Mouse (Mus musculus): ENCODE measurements at regions not wholly inside any gene's neighbourhood (a gene's known extent, or its start where the extent isn't known, plus 50 kb on each side); places are given as distances from the start of the nearest gene placed in this dataset.

- no peak for TF ChIP-seq TCF12 (IDR thresholded peaks at IDR 0.05; ENCODE audit: low read depth, low read length)
- no peak for TF ChIP-seq NRF1 (IDR thresholded peaks at IDR 0.05; ENCODE audit: low read depth, low read length)
- TF ChIP-seq KAT2A (IDR thresholded peaks at IDR 0.05; ENCODE audit: insufficient replicate concordance, low read length), result no peak
- TF ChIP-seq IRF4 (IDR thresholded peaks at IDR 0.05; ENCODE audit: low read depth, low read length), result no peak
- TF ChIP-seq ZC3H11A (IDR thresholded peaks at IDR 0.05; ENCODE audit: low read depth, low read length), result no peak
- TF ChIP-seq EP300 (IDR thresholded peaks at IDR 0.05; ENCODE audit: low read length), result no peak
- TF ChIP-seq CHD1 (IDR thresholded peaks at IDR 0.05; ENCODE audit: low read depth, low read length), result no peak
- TF ChIP-seq ZMIZ1 (IDR thresholded peaks at IDR 0.05; ENCODE audit: low read depth, low read length), result no peak
- TF ChIP-seq USF1 (IDR thresholded peaks at IDR 0.05; ENCODE audit: low read depth, low read length), result no peak
- no peak for TF ChIP-seq GABPA (IDR thresholded peaks at IDR 0.05; ENCODE audit: insufficient replicate concordance, low read depth, low read length)
- no peak for TF ChIP-seq CTCF (conservative IDR thresholded peaks at IDR 0.05 in 1 of 2, IDR thresholded peaks at IDR 0.05 in 1 of 2; ENCODE audit: low read depth in 2 of 2, low read length in 2 of 2)
- no peak for TF ChIP-seq MAFK (IDR thresholded peaks at IDR 0.05; ENCODE audit: insufficient replicate concordance, low read length)
- dilution Hi-C loops (cut with MboI; ENCODE audit: extremely low pct_ligation_motif_present, extremely low pct_unique_long_range_greater_than_20kb, low sequenced_read_pairs) (no loop called here), in situ Hi-C loops (cut with MboI; ENCODE audit: low pct_ligation_motif_present, low pct_unique_long_range_greater_than_20kb, low sequenced_read_pairs) (no loop called here)
- peak overlapping the region; percentile 16; the same call in 1 of the 2 replicates for H3K9ac ChIP-seq (ENCODE audit: insufficient read depth, low read depth)
- H3K27me3 ChIP-seq (replicated peaks), result no peaks in the 10 kb centered on the region
- no peaks in the 10 kb centered on the region for H3K36me3 ChIP-seq (replicated peaks in 1 of 2; ENCODE audit: control insufficient read depth in 1 of 2, insufficient read depth in 1 of 2, low read length in 1 of 2)
- H3K9me3 ChIP-seq (replicated peaks; ENCODE audit: low read length), result no peaks in the 10 kb centered on the region
- no peak for DNase-seq (ENCODE audit: extremely low read depth)
- no peak overlapping the region for H3K4me2 ChIP-seq (ENCODE audit: insufficient read depth, low read depth, poor library complexity, severe bottlenecking)
- H3K4me1 ChIP-seq (ENCODE audit: control insufficient read depth in 1 of 2, insufficient read depth in 2 of 2), result peaks cover 20 to 56% of the 10 kb centered on the region in 2 experiments
- H3K79me2 ChIP-seq (replicated peaks; ENCODE audit: control insufficient read depth, extremely low read depth, insufficient read depth, poor library complexity, severe bottlenecking), result no peaks in the 10 kb centered on the region
- H3K27ac ChIP-seq (ENCODE audit: insufficient read depth, low read depth), result no peak overlapping the region
- no peak overlapping the region for H3K4me3 ChIP-seq (replicated peaks in 1 of 3; ENCODE audit: low read depth in 2 of 3, low read length in 2 of 3, poor library complexity in 1 of 3)
Measured at GRCm38 (mm10) chr6:120590191-120590590, 59.1 kb upstream of the Hdhd5 start.

GRCm38 (mm10) chr6:120588701-120589659 is 57.9 kb upstream of the Hdhd5 start:
- TF ChIP-seq MXI1 (IDR thresholded peaks at IDR 0.05; ENCODE audit: low read depth, low read length), result no peak
- TF ChIP-seq ETS1 (conservative IDR thresholded peaks at IDR 0.05; ENCODE audit: low read depth, low read length), result no peak
- no peak for TF ChIP-seq MAZ (IDR thresholded peaks at IDR 0.05; ENCODE audit: low read depth, low read length)
- no peak for TF ChIP-seq NELFE (IDR thresholded peaks at IDR 0.05; ENCODE audit: low read depth, low read length)
- TF ChIP-seq RCOR1 (conservative IDR thresholded peaks at IDR 0.05; ENCODE audit: low read depth, low read length), result no peak
- no peak for TF ChIP-seq USF2 (conservative IDR thresholded peaks at IDR 0.05; ENCODE audit: low read depth, low read length)
- TF ChIP-seq SIN3A (IDR thresholded peaks at IDR 0.05; ENCODE audit: low read length), result no peak
- Histone ChIP-seq H3K4me1 (ENCODE audit: control insufficient read depth in 1 of 2, insufficient read depth in 2 of 2) (peaks cover 19 to 59% of the 10 kb centered on the region in 2 experiments), H3K4me3 (replicated peaks in 1 of 3; ENCODE audit: low read depth in 2 of 3, low read length in 2 of 3, poor library complexity in 1 of 3) (no peak overlapping the region), H3K27ac (ENCODE audit: insufficient read depth, low read depth) (no peak overlapping the region), H3K9ac (ENCODE audit: insufficient read depth, low read depth) (no peak overlapping the region), H3K79me2 (replicated peaks; ENCODE audit: control insufficient read depth, extremely low read depth, insufficient read depth, poor library complexity, severe bottlenecking) (no peaks in the 10 kb centered on the region), H3K9me3 (replicated peaks; ENCODE audit: low read length) (no peaks in the 10 kb centered on the region), H3K4me2 (ENCODE audit: insufficient read depth, low read depth, poor library complexity, severe bottlenecking) (no peak overlapping the region), H3K27me3 (replicated peaks) (no peaks in the 10 kb centered on the region), H3K36me3 (replicated peaks in 1 of 2; ENCODE audit: control insufficient read depth in 1 of 2, insufficient read depth in 1 of 2, low read length in 1 of 2) (no peaks in the 10 kb centered on the region)
- no peak for DNase-seq (ENCODE audit: extremely low read depth)
- dilution Hi-C loops (cut with MboI; ENCODE audit: extremely low pct_ligation_motif_present, extremely low pct_unique_long_range_greater_than_20kb, low sequenced_read_pairs), result no loop called here
- in situ Hi-C loops (cut with MboI; ENCODE audit: low pct_ligation_motif_present, low pct_unique_long_range_greater_than_20kb, low sequenced_read_pairs), result no loop called here

All from CH12.LX (cell line).